In the genomic region with DNA sequence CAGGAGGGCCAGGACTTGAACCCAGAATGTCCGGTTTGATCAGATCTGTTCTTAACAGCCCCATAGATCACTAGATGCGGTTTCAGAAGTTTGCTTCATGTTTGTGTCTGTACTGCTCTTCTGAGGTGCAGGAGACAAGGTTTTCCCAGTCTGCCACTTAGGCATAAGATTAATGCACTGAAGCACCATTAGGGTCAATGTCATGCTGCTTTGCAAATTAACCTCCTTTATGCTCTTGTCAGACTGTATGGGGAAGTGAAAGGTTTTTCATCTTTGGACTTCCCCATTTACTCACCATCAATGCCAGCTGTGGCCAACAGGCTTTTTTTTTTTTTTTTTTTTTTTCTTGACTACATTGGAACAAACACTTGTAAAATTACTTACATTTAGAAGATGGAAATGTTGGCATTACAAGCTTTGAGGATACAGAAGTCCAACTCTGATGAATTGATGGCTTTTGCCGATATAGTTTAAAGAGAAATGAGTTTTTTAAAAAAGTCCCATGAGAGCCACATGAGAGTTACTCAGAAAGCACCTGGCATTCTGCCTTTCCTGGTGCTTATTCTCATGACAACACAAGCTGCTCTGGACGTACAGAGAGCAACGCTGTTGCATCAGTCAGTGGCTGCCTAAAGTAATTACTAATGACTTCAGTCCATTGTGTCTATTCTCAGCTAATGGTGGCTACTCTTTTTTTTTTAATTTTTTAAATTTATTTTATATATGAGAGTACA, we compare ENCODE assay signal across 14 mouse cellular contexts.
DNase-seq lines count a peak whose midpoint lies in the region; ATAC-seq and TF ChIP-seq lines count a peak whose summit lies in the region.
"Had no signal": no experiment of that assay in that cellular context is flagged by ENCODE, and none has a peak within 500 bp of the region (broad histone marks: within the 10 kb centered on the region; RNA-seq: fewer than 3 reads in every experiment).

No protein-coding gene starts in this region.

- no peak overlapping the region for H3K4me3 ChIP-seq in hindbrain, embryonic 11.5 days (ENCODE audit: low read depth, low read length)
- no peak overlapping the region for H3K4me3 ChIP-seq in hindbrain, embryonic 13.5 days
- no peak overlapping the region for H3K4me3 ChIP-seq in MEL (ENCODE audit: control insufficient read depth in 1 of 2, insufficient read depth in 1 of 2, low read depth in 2 of 2, low read length in 2 of 2)
- H3K4me3 ChIP-seq: embryonic facial prominence, embryonic 15.5 days; midbrain, embryonic 12.5 days had no signal

- no peak for TF ChIP-seq EP300 in MEL (IDR thresholded peaks at IDR 0.05; ENCODE audit: low read depth in 1 of 2, low read length in 2 of 2)

- H3K9ac ChIP-seq in hindbrain, embryonic 11.5 days (ENCODE audit: low read depth, low read length) = no peak overlapping the region
- H3K9ac ChIP-seq in hindbrain, embryonic 13.5 days = no peak overlapping the region
- H3K9ac ChIP-seq in MEL (ENCODE audit: control insufficient read depth, low read depth, low read length, poor library complexity, severe bottlenecking) = no peak overlapping the region
- H3K9ac ChIP-seq: embryonic facial prominence, embryonic 15.5 days; midbrain, embryonic 12.5 days had no signal

- H3K79me2 ChIP-seq in MEL (ENCODE audit: control insufficient read depth, insufficient read depth, low read length, poor library complexity) = no peaks in the 10 kb centered on the region

- H3K4me2 ChIP-seq in hindbrain, embryonic 11.5 days (replicated peaks; ENCODE audit: low read depth, low read length) = no peak overlapping the region
- H3K4me2 ChIP-seq in hindbrain, embryonic 13.5 days = no peak overlapping the region
- H3K4me2 ChIP-seq: embryonic facial prominence, embryonic 15.5 days; midbrain, embryonic 12.5 days had no signal

- H3K9me3 ChIP-seq in hindbrain, embryonic 11.5 days (ENCODE audit: control insufficient read depth, low read length) = no peaks in the 10 kb centered on the region
- no peaks in the 10 kb centered on the region for H3K9me3 ChIP-seq in hindbrain, embryonic 13.5 days
- no peaks in the 10 kb centered on the region for H3K9me3 ChIP-seq in MEL (replicated peaks; ENCODE audit: insufficient read depth, low read length)
- H3K9me3 ChIP-seq: embryonic facial prominence, embryonic 15.5 days; midbrain, embryonic 12.5 days had no signal

- no peak for TF ChIP-seq CTCF in MEL (IDR thresholded peaks at IDR 0.05 in 2 of 3, conservative IDR thresholded peaks at IDR 0.05 in 1 of 3; ENCODE audit: control insufficient read depth in 1 of 3, insufficient read depth in 1 of 3, low read depth in 2 of 3, low read length in 3 of 3, poor library complexity in 1 of 3, severe bottlenecking in 1 of 3)

- no peak for TF ChIP-seq RAD21 in MEL (IDR thresholded peaks at IDR 0.05; ENCODE audit: low read depth, low read length)

- no peaks in the 10 kb centered on the region for H3K36me3 ChIP-seq in hindbrain, embryonic 11.5 days (ENCODE audit: control insufficient read depth, insufficient read depth, low read length)
- H3K36me3 ChIP-seq in hindbrain, embryonic 13.5 days = no peaks in the 10 kb centered on the region
- no peaks in the 10 kb centered on the region for H3K36me3 ChIP-seq in MEL (ENCODE audit: control insufficient read depth in 1 of 2, insufficient read depth in 2 of 2, low read length in 2 of 2)
- H3K36me3 ChIP-seq: embryonic facial prominence, embryonic 15.5 days; midbrain, embryonic 12.5 days had no signal

- WGBS in hindbrain, embryonic 11.5 days = 67% methylated on average over 5 of the region's 5 CpGs
- WGBS in hindbrain, embryonic 13.5 days = 49% methylated on average over 5 of the region's 5 CpGs

- DNase-seq in hindbrain, embryonic 11.5 days (ENCODE audit: low spot score) = peak; percentile 39
- DNase-seq in 3T3-L1 (ENCODE audit: low read depth, low spot score) (peak; percentile 63), MEL (ENCODE audit: low read depth, low spot score) (peak; percentile 3)
- no peak for DNase-seq in thymus, postnatal 0 days (ENCODE audit: low spot score)
- no peak for DNase-seq in right cerebral cortex, postnatal 36 days (ENCODE audit: low spot score in 2 of 2)
- DNase-seq: cerebellum, adult 9-11 months; heart, adult 11 months; kidney, postnatal 4 days; thymus, postnatal 36 days had no signal

- no peaks in the 10 kb centered on the region for H3K27me3 ChIP-seq in hindbrain, embryonic 11.5 days (ENCODE audit: control insufficient read depth, insufficient read depth, low read length)
- no peaks in the 10 kb centered on the region for H3K27me3 ChIP-seq in hindbrain, embryonic 13.5 days
- no peaks in the 10 kb centered on the region for H3K27me3 ChIP-seq in MEL (ENCODE audit: control insufficient read depth in 1 of 2, insufficient read depth in 2 of 2, low read length in 2 of 2)
- H3K27me3 ChIP-seq: embryonic facial prominence, embryonic 15.5 days; midbrain, embryonic 12.5 days had no signal

- H3K27ac ChIP-seq in hindbrain, embryonic 11.5 days (ENCODE audit: low read depth, low read length) = no peak overlapping the region
- no peak overlapping the region for H3K27ac ChIP-seq in hindbrain, embryonic 13.5 days
- no peak overlapping the region for H3K27ac ChIP-seq in MEL (ENCODE audit: control insufficient read depth, low read depth, low read length)
- H3K27ac ChIP-seq: embryonic facial prominence, embryonic 15.5 days; midbrain, embryonic 12.5 days had no signal

- no peak for TF ChIP-seq POLR2A in MEL (IDR thresholded peaks at IDR 0.05; ENCODE audit: control insufficient read depth in 1 of 2, insufficient read depth in 1 of 2, low read depth in 1 of 2, low read length in 2 of 2, poor library complexity in 1 of 2)

- peak; percentile 80 for ATAC-seq in hindbrain, embryonic 11.5 days (ENCODE audit: low FRiP score)
- ATAC-seq in hindbrain, embryonic 13.5 days (ENCODE audit: low FRiP score) = no peak
- peak; percentile 79 for ATAC-seq in megakaryocyte, adult 5-6 weeks (ENCODE audit: poor library complexity, severe bottlenecking)
- ATAC-seq: intestine, postnatal 0 days had no signal

- no peaks in the 10 kb centered on the region for H3K4me1 ChIP-seq in hindbrain, embryonic 11.5 days (replicated peaks; ENCODE audit: control insufficient read depth, insufficient read depth, low read length)
- no peaks in the 10 kb centered on the region for H3K4me1 ChIP-seq in hindbrain, embryonic 13.5 days (replicated peaks)
- no peaks in the 10 kb centered on the region for H3K4me1 ChIP-seq in MEL (ENCODE audit: control insufficient read depth in 1 of 2, insufficient read depth in 2 of 2, low read length in 2 of 2)
- H3K4me1 ChIP-seq: embryonic facial prominence, embryonic 15.5 days; midbrain, embryonic 12.5 days had no signal

TF ChIP-seq in MEL, 35 proteins besides CTCF, POLR2A, EP300 and RAD21:
- TF ChIP-seq ZNF384 (IDR thresholded peaks at IDR 0.05; ENCODE audit: low read depth, low read length) = no peak
- no peak for TF ChIP-seq NRF1 (IDR thresholded peaks at IDR 0.05; ENCODE audit: insufficient read depth, low read depth, low read length, poor library complexity, severe bottlenecking)
- no peak for TF ChIP-seq HCFC1 (IDR thresholded peaks at IDR 0.05; ENCODE audit: low read depth, low read length)
- no peak for TF ChIP-seq MYC (IDR thresholded peaks at IDR 0.05; ENCODE audit: low read depth, low read length)
TF ChIP-seq in MEL: peak in this region for 0.

Comparison
In these comparisons a context has a peak if more than half of its experiments do, and no peak if none do; other contexts are left out.
1. DNase-seq: peak in hindbrain, embryonic 11.5 days (single experiment), 3T3-L1 (single experiment) and MEL (single experiment); none in thymus, postnatal 0 days (single experiment) and right cerebral cortex, postnatal 36 days (0 of 2).